Mouse (Mus musculus) adrenal gland, adult (tissue): Measurements from ENCODE around the gene Irgc1.
A peak's percentile ranks its signal among the peaks of the same experiment; 100 is the strongest.

Experiments used
- DNase-seq, 2 experiments: peaks; one replicate each; pipeline ENCODE4 v3.0.0; 2022 to 2023; ENCODE audit warnings: low spot score in 1 of 2; ENCODE audit not compliant: inconsistent age in 2 of 2

Gene Irgc1

DNA sequence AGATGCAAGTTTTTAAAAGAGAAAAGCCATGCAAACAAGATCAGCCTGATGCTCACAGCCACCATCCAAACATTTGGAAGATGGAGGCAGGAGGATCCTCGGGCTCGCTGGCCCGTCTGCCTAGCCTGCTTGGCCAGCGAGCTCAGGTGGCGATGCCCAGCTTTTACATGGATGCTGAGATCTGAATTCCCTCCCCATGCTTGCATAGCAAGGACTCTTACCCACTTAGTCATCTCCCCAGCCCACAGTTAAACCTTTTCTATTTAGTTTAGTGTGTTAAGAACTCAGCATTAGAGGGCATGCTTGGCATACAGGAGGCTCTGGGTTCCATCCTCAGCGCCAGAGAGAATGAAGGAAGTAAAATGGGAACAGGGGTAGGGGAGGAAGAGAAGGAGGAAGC is 12.9 kb downstream of the Irgc1 start:
- DNase-seq: no peak

DNA sequence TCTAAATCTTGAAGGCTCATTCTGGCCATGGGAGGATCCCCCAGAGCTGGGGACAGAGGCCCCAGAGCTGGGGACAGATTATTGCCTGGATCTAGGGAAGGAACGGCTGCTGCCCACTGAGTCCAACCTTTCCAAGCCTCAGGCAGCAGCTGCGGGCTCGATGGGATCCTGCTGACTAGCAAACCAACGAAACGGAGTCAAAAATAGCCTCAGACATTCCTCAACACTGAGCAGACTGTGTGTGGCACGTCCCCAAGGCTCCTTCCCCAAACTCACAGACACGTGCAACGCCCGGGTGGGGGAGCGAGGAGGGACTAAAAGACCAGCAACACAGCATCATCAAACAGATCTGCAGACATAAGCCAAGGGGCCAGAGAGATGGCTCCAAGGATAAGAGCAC is 14.1 kb downstream of the Irgc1 start:
- no peak for DNase-seq

DNA sequence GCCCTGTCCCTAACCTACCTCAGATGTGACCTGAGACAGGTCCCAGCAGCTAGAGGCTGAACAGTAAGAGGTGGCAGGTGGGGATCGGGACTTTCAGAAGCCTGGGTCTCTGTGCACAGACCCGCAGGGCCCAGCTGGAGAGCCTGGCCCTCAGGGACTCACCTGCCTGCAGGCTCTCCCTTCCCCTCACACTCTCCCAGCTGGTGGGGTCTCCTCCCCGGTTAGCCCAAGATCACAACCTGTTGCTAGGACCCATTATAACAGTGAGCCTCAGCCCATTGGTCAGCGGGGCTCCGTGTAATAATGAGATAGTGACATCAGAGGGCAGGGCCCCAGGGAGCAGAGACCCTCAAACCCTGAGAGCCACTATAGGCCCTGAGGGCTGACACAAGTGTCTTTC is 16.8 kb downstream of the Irgc1 start:
- DNase-seq: no peak

DNA sequence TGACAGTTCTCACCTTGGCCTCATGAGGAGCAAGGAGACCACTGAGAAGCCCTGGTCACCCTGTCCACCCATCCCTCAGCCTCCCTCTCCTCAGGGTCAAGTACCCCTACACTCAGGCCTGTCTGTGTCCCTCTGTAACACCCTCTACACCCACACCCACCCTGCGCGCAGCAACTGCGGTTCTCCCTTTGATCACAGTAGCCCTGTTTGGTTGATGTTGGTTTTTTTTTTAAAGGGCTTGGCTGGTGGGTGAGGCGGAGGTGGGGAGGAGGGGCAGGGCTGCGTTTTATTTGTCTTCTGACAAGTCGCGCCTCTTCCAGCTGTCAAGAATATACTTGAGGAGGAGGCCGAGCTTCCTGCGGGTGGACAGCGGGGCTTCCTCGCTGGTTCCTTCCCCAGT is 20.4 kb downstream of the Irgc1 start:
- DNase-seq: no peak

DNA sequence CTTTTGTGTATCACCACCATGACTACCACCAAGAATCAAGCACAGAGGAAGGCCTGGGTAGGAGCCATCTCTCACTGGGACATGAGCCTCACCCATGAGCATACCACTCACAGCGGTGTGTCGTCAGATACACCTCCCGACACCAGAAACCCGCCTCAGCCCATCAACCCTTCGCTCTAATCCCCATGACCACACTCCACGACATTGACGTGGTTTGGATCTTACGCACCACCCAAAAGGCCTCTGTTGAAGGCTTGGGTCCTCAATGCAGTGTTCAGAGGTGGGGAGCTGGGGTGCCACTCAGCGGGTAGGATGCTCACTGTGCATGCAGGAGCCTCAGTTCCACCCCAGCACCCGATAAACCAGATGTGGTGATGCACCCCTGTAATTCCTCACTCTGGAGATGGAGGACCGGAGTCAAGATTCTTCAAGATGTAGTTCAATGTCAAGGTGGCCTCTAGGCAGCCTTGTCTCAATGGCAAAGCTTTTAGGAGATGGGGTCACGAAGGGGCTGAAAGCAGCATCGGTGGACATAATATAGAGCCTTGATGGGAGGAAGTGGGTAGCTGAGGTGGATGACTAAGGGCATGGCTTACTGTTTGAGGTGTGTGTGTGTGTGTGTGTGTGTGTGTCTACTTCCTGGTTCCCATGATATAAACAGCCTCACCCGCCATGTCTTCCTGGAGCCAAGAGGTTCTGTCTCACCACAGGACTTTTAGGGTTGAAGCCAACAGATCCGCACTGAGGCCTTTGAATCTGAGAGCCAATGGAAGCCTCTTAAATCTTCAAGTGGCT is 21.3 kb downstream of the Irgc1 start:
- DNase-seq: no peak

DNA sequence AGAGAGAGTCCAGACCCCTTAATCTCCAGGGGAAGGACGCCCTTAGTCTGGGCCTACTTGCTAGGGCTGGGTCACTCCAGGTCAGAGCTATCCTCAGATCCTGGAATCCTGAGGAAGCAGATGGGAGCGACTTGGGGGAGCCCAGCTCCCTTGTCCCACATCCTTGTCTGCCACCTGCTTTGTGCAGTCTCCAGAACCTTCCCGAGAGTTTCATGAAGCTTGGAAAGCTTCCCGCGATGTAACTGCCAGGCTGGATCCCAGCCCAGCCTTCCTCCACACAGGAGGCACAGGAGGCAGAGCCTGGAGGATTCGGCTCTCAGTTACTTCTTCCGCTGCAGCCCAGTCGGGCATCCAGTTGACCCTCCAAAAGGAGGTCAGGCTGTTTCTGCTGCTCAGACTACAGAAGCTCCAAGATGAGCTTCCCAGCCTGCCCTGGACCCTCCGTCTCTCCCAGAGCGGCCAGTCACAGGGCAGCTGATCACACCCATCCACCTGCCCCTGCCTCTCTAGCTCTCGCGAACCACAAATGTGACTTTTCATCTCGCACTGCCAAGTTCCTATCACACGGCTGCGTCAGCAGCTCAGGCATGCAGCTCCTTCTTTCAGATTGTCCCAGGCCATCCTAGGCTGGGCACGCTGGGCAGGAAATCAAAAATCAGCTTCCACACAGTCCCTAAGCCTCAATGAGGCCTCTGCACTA is 22.5 kb downstream of the Irgc1 start:
- DNase-seq: no peak

DNA sequence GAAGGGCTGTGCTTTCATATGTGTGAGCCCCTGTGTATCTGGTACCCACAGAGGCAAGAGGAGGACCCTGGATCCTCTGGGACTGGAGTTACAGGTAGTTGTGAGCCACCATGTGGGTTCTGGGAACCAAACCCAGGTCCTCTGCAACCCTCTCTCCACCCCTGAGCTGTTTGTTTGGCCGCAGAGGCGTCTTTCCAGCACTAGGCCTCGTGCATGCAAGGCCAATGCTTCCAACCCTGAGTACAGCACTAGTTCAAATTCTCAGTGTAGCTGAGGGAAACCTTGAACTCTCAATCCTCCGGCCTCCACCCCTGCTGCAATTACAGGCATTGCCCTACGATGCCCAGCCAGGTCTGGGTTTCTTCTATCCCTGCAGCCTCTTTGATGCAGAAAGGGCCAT is 23.4 kb downstream of the Irgc1 start:
- DNase-seq: no peak

DNA sequence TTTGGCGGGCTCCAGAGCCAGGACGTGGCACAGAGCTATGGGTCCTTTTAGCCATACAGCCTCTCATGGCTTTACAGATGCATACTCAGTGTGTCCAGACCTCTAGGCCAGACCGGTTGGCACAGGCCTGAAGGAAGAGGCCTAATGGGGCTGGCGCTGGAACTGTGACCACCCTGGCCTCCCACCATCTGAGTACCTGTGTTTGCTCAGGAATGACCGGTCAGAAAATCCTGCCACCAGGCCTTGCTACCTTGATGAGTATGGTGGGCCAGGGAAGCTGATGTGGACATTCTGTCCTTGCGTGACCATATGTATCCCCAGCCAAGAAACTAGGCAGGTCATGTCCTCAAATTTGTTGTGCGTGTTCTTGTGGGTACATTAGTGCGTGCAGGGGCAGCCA is 24.9 kb downstream of the Irgc1 start:
- no peak for DNase-seq

DNA sequence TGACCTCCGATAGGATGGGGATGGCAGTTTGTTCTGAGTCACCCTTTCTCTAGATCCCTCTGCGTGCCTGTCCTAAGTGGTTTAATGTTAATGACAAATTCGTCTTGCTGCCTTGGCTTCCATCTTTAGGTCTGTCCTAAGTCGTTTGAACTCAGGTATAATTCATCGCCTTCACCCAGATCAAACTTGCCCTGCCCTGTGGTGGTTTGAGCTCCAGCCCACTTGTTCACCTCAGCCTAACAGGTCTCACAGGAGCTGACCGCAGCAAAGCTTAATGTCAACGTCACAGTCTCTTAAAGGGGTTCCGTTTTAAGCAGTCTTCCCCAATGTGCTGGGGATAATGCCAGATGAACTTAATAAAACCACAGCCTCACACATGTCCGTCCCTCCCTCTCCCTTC is 26.2 kb downstream of the Irgc1 start:
- no peak for DNase-seq

DNA sequence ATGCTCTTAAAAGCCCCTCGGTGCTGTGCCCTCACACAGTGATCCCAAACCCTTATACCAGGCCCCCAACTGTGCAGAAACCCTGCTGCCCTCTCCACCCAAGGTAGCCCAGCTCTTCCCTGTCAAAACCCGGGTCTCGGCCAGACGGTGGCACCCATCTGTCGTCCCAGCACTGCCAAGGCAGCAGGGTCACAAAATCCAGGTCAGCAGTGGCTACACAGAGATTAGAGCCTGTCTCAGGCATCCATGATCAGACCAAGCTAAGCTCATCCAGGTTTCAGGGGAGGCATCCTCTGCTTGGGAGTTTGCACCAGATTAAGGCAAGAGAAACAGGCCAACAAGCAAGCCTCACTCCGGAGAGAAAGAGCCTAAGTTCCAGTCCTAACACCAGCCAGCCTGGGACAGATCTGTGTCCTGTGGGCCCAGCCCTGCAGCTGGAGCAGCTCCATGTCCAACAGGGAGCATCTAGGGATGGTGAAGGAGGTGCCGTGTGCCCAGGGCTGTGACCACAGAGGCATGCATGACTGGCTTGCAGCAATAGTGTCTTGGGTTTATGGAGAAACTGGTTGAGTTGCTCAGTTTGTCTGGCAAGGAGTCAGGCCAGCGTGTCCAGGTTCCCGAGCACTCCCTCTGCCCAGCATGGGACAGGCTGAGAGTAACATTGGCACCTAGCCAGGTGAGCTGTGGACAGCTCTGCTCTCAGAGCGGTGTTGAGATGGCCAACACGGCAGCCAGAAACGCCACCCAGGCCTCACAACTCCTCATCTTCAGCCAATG is 28.0 kb downstream of the Irgc1 start:
- no peak for DNase-seq

DNA sequence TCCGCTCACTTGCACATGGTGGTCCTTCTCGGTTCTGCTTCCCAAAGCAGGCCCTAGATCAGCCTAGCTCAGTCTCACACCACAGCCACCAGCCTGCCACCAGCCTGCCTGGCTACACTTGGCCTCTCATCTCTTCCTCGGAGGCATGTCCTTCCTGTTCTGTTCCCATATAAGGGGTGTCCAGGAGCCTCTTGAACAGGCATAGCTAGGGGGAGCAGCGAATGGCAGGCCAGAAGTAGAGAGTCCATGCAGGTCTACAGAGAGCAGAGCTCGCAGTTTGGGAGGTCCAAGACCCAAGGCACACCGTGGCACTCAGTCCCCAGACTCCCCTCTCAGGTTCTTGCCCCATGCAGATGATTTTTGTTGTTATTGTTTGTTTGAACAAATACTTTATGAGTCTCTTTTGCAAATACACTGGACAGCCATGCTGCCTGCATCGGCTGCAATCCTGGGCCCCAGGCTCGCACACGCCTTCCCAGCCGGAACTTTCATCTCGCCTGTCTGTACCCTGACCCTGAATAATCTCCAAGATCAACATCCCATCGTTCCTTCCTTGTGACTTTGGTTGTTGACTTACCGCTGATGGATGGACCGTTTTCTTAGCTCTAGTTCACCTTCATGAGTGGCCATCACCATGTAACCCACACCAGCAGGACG is 28.9 kb downstream of the Irgc1 start:
- no peak for DNase-seq

DNA sequence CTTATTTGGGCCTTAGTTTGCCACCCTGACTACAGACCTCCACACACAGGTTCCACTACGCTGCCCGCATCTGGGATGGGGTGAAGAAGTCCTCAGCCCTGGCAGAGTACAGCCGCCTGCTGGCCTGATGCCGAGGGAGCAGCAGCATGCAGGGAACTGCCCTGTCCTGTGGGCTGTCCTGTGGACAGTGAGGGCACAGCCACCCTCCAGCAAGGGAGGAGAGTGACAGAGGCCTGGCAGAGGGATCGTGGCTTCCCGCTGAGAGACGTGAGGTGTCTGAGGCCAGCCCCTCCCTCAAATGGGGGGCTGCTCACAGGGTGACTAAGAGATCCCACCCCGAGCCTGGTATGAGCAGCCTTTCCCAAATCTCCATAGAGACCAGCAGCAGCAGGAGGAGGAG is 29.8 kb downstream of the Irgc1 start:
- no peak for DNase-seq

DNA sequence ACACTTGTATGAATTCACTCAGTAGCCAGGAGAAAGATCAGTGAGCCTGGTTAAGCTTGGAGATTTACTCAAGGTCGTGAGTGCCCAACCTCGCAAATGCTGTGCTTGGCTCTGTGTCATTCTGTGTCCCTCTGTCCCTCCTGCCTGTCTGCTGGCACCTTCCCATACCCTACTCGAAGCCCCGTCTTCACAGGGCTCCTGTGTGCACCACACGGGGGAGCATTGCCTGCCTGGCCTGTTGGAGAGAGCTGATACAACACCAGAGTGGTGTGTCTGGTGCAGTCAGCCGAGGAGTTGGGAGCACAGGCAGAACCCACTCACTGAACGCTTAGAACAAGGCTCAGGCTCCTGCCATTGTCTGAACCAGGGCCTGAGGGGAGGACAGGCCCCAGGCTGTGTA is 30.4 kb downstream of the Irgc1 start:
- DNase-seq: no peak

DNA sequence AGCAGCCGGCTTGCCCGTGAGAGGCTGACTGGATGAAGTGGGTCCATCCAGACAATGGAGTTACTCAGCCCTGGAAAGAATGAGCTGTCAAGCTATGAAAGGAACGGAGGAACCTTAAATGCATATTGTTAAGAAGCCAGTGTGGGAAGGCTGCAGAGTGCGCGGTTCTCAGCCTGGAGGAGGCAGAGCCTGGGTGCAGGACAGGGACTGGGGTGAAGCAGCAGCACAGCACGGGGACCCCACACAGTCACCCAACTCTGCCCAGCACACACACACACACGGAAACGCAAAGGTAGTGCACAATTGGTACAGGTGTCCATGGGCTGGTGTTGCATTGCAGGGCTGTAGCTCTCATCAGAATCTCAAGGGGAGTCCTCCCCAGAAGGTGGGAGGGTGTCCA is 32.5 kb downstream of the Irgc1 start:
- no peak for DNase-seq

DNA sequence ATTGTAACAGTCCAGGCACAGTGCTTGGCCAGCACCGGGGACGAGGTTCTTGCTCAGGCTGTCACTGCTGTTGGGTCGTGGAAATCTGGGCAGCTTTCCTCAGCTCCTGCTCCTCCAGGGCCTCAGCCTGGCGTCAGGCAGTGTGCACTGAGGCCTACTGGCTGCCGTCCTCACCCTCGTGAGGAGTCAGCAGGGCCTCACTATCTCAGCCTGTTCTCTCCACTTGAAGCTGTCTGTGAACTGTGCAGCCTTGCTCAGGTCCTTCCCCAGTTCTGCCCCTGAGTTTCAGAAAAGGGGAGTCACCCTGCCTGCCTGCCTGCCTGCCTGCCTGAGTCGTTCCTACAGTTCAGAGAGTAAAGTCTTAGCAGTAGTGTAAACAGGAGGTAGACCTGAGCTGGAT is 36.8 kb downstream of the Irgc1 start:
- DNase-seq: no peak

DNA sequence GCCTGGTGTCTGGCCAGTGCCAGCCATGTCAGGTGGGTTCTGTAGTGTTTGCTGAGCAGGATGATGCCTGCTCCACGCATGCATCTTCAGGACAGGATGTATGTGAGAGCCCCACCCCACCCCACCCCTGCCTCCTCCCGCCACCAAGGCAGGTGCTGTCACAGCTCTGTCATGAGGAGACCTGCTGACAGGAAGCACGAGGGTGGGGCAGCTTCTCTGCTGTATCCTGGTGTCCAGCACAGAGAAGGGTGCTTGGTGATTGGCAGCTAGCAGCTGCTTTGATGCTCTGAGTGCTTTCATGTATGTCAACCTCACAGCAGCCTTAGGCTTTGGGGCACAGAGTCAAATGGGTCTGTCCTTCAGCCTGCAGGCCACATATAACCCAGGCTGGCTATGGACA is 38.5 kb downstream of the Irgc1 start:
- no peak for DNase-seq

DNA sequence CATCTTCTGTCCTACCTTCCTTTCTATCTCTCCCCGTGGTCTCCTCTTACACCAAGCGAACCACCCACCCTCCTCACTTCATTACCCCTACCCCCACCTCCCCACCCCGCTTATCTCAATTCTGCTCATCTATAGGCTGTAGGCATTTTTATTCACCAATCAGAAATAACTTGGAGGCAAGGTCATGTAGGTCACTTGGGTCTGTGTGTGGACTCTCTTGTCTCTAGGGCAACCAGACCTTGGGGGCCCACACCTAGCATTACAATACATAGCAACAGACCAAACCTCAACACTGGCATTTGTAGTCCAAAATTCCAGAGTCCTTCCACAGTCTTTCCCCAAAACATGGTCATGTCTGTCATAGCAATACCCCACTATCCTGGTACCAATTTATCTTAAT is 41.3 kb downstream of the Irgc1 start:
- DNase-seq: no peak

DNA sequence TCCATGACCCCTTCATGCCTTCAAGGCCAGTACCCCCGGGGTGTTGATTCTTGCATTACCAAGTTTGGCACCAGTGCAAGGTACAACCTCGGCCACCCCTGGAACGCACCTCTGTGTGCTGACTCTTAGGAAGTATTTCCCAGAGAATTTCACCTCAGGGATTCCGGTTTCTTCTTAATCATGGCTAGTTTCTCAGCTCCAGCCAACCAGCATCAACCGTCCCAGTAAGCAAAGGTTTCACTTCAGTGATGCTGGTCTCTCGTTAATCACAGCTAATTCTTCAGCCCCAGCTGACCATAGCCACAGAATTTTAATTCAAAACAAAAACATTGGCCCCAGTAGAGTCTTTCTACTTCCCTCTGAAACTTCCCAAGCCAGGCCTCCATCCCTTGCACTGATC is 42.0 kb downstream of the Irgc1 start:
- no peak for DNase-seq

DNA sequence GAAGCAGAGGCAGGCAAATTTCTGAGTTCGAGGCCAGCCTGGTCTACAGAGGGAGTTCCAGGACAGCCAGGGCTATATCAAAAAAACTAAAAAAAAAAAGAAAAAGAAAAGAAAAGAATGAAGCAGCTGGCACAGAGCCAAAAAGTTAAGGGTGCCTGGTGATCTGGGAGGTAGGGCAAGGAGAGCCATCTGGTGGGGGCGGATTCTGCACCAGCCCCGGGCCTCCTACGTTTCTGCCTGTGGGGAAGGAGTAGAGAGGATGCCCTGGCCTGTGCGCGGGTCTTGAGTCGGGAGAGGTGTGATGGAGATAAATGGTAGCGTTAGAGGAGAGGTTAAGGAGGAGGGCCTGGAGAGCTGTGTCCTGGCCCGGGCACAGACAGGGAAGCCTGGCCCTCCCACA is 43.9 kb downstream of the Irgc1 start:
- no peak for DNase-seq

DNA sequence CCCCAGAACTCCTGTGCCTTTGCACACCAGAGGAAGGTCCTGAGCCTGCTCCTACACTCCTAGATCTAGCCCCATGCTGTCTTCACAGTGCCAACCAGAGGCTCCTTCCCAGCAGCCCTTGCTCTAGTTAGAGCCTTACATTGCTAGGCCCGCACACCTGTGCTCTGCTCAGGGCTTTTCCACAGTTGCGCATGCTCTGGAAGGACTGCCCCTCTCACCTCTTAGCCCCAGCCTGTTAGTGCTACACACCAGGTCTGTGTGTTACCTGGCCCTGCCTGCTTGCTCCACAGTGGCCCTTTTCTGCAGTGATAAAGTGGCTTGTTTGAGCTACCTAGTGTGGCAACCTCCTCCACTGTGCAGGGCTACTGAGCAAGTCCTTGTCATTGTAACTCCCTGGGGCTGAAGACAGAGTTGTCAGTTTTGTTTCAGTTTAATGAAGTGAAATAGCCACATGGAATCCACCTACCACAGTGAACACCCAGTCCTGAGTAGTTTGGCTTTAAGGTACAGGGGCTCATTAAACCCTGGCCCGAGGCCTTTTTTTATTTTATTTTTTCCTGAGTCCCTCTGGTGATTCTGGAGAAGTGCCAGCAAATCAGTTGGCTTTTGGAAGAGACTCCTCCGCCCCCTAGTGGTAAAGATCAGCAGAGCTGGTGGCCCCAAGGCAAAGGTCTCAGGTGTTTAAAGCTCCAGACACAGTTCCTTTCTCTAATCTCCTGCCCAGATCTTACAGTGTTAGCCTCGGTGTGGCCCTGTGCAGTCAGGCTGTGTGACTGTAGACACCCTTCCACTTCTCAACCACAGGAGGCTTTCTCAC is 45.4 kb downstream of the Irgc1 start:
- DNase-seq: peak; percentile 74 to 94

DNA sequence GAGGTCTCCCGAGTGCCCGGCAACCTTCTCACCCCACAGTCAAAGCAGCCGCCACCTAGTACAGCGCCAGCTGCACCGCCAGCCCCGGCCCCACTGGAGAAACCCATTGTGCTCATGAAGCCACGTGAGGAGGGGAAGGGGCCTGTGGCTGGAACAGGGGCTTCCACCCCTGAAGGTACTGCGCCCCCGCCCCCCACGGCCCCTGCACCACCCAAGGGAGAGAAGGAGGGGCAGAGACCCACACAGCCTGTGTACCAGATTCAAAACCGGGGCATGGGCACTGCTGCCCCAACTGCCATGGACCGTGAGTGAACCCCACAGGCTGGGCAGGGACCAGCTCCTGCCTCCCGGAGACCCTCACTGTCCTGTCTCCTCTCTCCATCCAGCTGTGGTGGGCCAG is 46.4 kb downstream of the Irgc1 start:
- DNase-seq: no peak
